Mouse (Mus musculus): ENCODE measurements at regions not wholly inside any gene's neighbourhood (a gene's known extent, or its start where the extent isn't known, plus 50 kb on each side); places are given as distances from the start of the nearest gene placed in this dataset.
A peak's percentile ranks its signal among the peaks of the same experiment; 100 is the strongest.

GRCm38 (mm10) chr13:90584766-90585165, 320.4 kb downstream of the Atp6ap1l start:
- Histone ChIP-seq H3K9me3 (no peaks in the 10 kb centered on the region), H3K36me3 (no peaks in the 10 kb centered on the region), H3K4me3 (no peak overlapping the region), H3K27ac (no peak overlapping the region), H3K4me2 (replicated peaks) (no peak overlapping the region), H3K9ac (no peak overlapping the region), H3K4me1 (no peaks in the 10 kb centered on the region), H3K27me3 (no peaks in the 10 kb centered on the region)
- ATAC-seq (ENCODE audit: low FRiP score, low read depth) = no peak
- WGBS = 78% methylated on average over 2 of the region's 2 CpGs

GRCm38 (mm10) chr13:90575371-90575770, 329.8 kb downstream of the Atp6ap1l start:
- no peak overlapping the region for H3K4me3 ChIP-seq
- no peaks in the 10 kb centered on the region for H3K27me3 ChIP-seq
- no peak overlapping the region for H3K9ac ChIP-seq
- H3K27ac ChIP-seq = no peak overlapping the region
- no peak for ATAC-seq (ENCODE audit: low FRiP score, low read depth)
- H3K9me3 ChIP-seq = no peaks in the 10 kb centered on the region
- whole genome bisulfite sequencing = 94% methylated on average over 2 of the region's 2 CpGs
- H3K4me1 ChIP-seq = no peaks in the 10 kb centered on the region
- no peaks in the 10 kb centered on the region for H3K36me3 ChIP-seq
- no peak overlapping the region for H3K4me2 ChIP-seq (replicated peaks)

- Histone ChIP-seq H3K4me1 (no peaks in the 10 kb centered on the region), H3K27me3 (no peaks in the 10 kb centered on the region), H3K4me2 (replicated peaks) (no peak overlapping the region), H3K4me3 (no peak overlapping the region), H3K27ac (no peak overlapping the region), H3K9me3 (no peaks in the 10 kb centered on the region), H3K36me3 (no peaks in the 10 kb centered on the region), H3K9ac (no peak overlapping the region)
- no peak for ATAC-seq (ENCODE audit: low FRiP score, low read depth)
- WGBS = 90% methylated on average over 2 of the region's 2 CpGs
Observed at GRCm38 (mm10) chr13:90572580-90572979, 332.6 kb downstream of the Atp6ap1l start.

GRCm38 (mm10) chr13:90563183-90563840, 341.8 kb downstream of the Atp6ap1l start:
- no peaks in the 10 kb centered on the region for H3K4me1 ChIP-seq
- 81% methylated on average over 1 of the region's 1 CpGs for WGBS
- no peaks in the 10 kb centered on the region for H3K27me3 ChIP-seq
- no peak overlapping the region for H3K4me2 ChIP-seq (replicated peaks)
- H3K9ac ChIP-seq = no peak overlapping the region
- no peaks in the 10 kb centered on the region for H3K9me3 ChIP-seq
- H3K27ac ChIP-seq = no peak overlapping the region
- H3K36me3 ChIP-seq = no peaks in the 10 kb centered on the region
- ATAC-seq (ENCODE audit: low FRiP score, low read depth) = no peak
- H3K4me3 ChIP-seq = no peak overlapping the region

- H3K9me3 ChIP-seq = no peaks in the 10 kb centered on the region
- no peaks in the 10 kb centered on the region for H3K36me3 ChIP-seq
- H3K27me3 ChIP-seq = no peaks in the 10 kb centered on the region
- no peak overlapping the region for H3K4me2 ChIP-seq (replicated peaks)
- H3K4me1 ChIP-seq = no peaks in the 10 kb centered on the region
- no peak overlapping the region for H3K4me3 ChIP-seq
- WGBS = 74% methylated on average over 1 of the region's 1 CpGs
- no peak overlapping the region for H3K27ac ChIP-seq
- no peak overlapping the region for H3K9ac ChIP-seq
- no peak for ATAC-seq (ENCODE audit: low FRiP score, low read depth)
Observed at GRCm38 (mm10) chr13:90560095-90560494, 345.1 kb downstream of the Atp6ap1l start.

GRCm38 (mm10) chr13:90559481-90559880, 345.7 kb downstream of the Atp6ap1l start:
- no peak overlapping the region for H3K27ac ChIP-seq

GRCm38 (mm10) chr13:90551166-90551565, 354.0 kb downstream of the Atp6ap1l start:
- no peak overlapping the region for H3K4me3 ChIP-seq
- no peak overlapping the region for H3K27ac ChIP-seq
- H3K27me3 ChIP-seq = no peaks in the 10 kb centered on the region
- H3K36me3 ChIP-seq = no peaks in the 10 kb centered on the region
- H3K4me2 ChIP-seq (replicated peaks) = no peak overlapping the region
- no peaks in the 10 kb centered on the region for H3K9me3 ChIP-seq
- no peak for ATAC-seq (ENCODE audit: low FRiP score, low read depth)
- WGBS = 83% methylated on average over 2 of the region's 2 CpGs
- no peak overlapping the region for H3K9ac ChIP-seq
- H3K4me1 ChIP-seq = peaks cover 6% of the 10 kb centered on the region; the same call in 1 of the 2 replicates

More at GRCm38 (mm10) chr13:90559481-90559880, 345.7 kb downstream of the Atp6ap1l start:
- Histone ChIP-seq H3K4me2 (replicated peaks) (no peak overlapping the region), H3K27me3 (no peaks in the 10 kb centered on the region), H3K9ac (no peak overlapping the region), H3K36me3 (no peaks in the 10 kb centered on the region), H3K4me1 (no peaks in the 10 kb centered on the region), H3K4me3 (no peak overlapping the region), H3K9me3 (no peaks in the 10 kb centered on the region)
- no peak for ATAC-seq (ENCODE audit: low FRiP score, low read depth)
- WGBS = 95% methylated on average over 2 of the region's 2 CpGs

GRCm38 (mm10) chr13:90546288-90547035, 358.7 kb downstream of the Atp6ap1l start:
- ATAC-seq (ENCODE audit: low FRiP score, low read depth) = peak; percentile 75; the same call in 1 of the 2 replicates
- no peak overlapping the region for H3K4me3 ChIP-seq
- H3K36me3 ChIP-seq = no peaks in the 10 kb centered on the region
- H3K27me3 ChIP-seq = no peaks in the 10 kb centered on the region
- H3K9me3 ChIP-seq = no peaks in the 10 kb centered on the region
- peaks cover 6% of the 10 kb centered on the region for H3K4me1 ChIP-seq
- 32% methylated on average over 1 of the region's 1 CpGs for WGBS
- no peak overlapping the region for H3K4me2 ChIP-seq (replicated peaks)
- no peak overlapping the region; the same call in 1 of the 2 replicates for H3K27ac ChIP-seq
- no peak overlapping the region for H3K9ac ChIP-seq

- Histone ChIP-seq H3K27ac (no peak overlapping the region), H3K27me3 (no peaks in the 10 kb centered on the region), H3K9me3 (no peaks in the 10 kb centered on the region), H3K4me2 (replicated peaks) (no peak overlapping the region), H3K4me1 (peaks cover 6% of the 10 kb centered on the region), H3K9ac (no peak overlapping the region), H3K4me3 (no peak overlapping the region), H3K36me3 (no peaks in the 10 kb centered on the region)
- no peak for ATAC-seq (ENCODE audit: low FRiP score, low read depth)
Observed at GRCm38 (mm10) chr13:90545816-90546215, 359.3 kb downstream of the Atp6ap1l start.

- WGBS = 89% methylated on average over 1 of the region's 1 CpGs
- H3K27me3 ChIP-seq = no peaks in the 10 kb centered on the region
- no peaks in the 10 kb centered on the region for H3K4me1 ChIP-seq
- ATAC-seq (ENCODE audit: low FRiP score, low read depth) = no peak
- H3K4me2 ChIP-seq (replicated peaks) = no peak overlapping the region
- H3K27ac ChIP-seq = no peak overlapping the region
- H3K9ac ChIP-seq = no peak overlapping the region
- H3K36me3 ChIP-seq = no peaks in the 10 kb centered on the region
- H3K9me3 ChIP-seq = peaks cover 5% of the 10 kb centered on the region
- H3K4me3 ChIP-seq = no peak overlapping the region
Observed at GRCm38 (mm10) chr13:90537525-90537924, 367.6 kb downstream of the Atp6ap1l start.

GRCm38 (mm10) chr13:90526998-90527397, 378.2 kb downstream of the Atp6ap1l start:
- H3K9me3 ChIP-seq = no peaks in the 10 kb centered on the region
- ATAC-seq (ENCODE audit: low FRiP score, low read depth) = no peak
- H3K4me2 ChIP-seq (replicated peaks) = no peak overlapping the region
- 91% methylated on average over 3 of the region's 3 CpGs for WGBS
- H3K27ac ChIP-seq = no peak overlapping the region
- H3K27me3 ChIP-seq = no peaks in the 10 kb centered on the region
- H3K36me3 ChIP-seq = no peaks in the 10 kb centered on the region
- H3K4me3 ChIP-seq = no peak overlapping the region
- no peak overlapping the region for H3K9ac ChIP-seq
- H3K4me1 ChIP-seq = peaks cover 5% of the 10 kb centered on the region

- WGBS = 74% methylated on average over 2 of the region's 2 CpGs
- H3K27me3 ChIP-seq = no peaks in the 10 kb centered on the region
- H3K4me3 ChIP-seq = no peak overlapping the region
- no peaks in the 10 kb centered on the region for H3K36me3 ChIP-seq
- H3K27ac ChIP-seq = no peak overlapping the region
- no peaks in the 10 kb centered on the region for H3K9me3 ChIP-seq
- H3K9ac ChIP-seq = no peak overlapping the region
- H3K4me1 ChIP-seq = peaks cover 14% of the 10 kb centered on the region
- no peak for ATAC-seq (ENCODE audit: low FRiP score, low read depth)
- no peak overlapping the region for H3K4me2 ChIP-seq (replicated peaks)
Observed at GRCm38 (mm10) chr13:90525801-90526200, 379.4 kb downstream of the Atp6ap1l start.

Data from limb, embryonic 13.5 days (tissue).